In genomic region chr11:69879711-69880110, GRCm38 (mm10) we compare ENCODE assay signal across 9 mouse cellular contexts. TPM values are rescaled to one million over a fixed set of nuclear protein-coding genes. Genes with fewer than 3 reads are reported as not detected.
DNase-seq lines count a peak whose midpoint lies in the region; ATAC-seq lines count a peak whose summit lies in the region.
"Had no signal": no experiment of that assay in that cellular context is flagged by ENCODE, and none has a peak within 500 bp of the region (broad histone marks: within the 10 kb centered on the region; RNA-seq: fewer than 3 reads in every experiment).

No protein-coding gene starts in this region.

- peak overlapping the region; percentile 65 for H3K4me3 ChIP-seq in kidney, embryonic 16.5 days (ENCODE audit: low read length)
- H3K4me3 ChIP-seq in embryonic facial prominence, embryonic 13.5 days: peak overlapping the region; percentile 56
- peak overlapping the region; percentile 50 for H3K4me3 ChIP-seq in hindbrain, embryonic 16.5 days (ENCODE audit: low read length)
- H3K4me3 ChIP-seq in midbrain, embryonic 15.5 days: peak overlapping the region; percentile 42

- no peak for ATAC-seq in kidney, embryonic 16.5 days (ENCODE audit: low FRiP score, low TSS enrichment)
- ATAC-seq in embryonic facial prominence, embryonic 13.5 days (ENCODE audit: insufficient number of reproducible peaks, insufficient read depth, low FRiP score, low TSS enrichment, low read depth): no peak
- ATAC-seq in hindbrain, embryonic 16.5 days: no peak
- ATAC-seq in midbrain, embryonic 15.5 days (replicated peaks): no peak

- H3K27ac ChIP-seq in kidney, embryonic 16.5 days (ENCODE audit: low read length): peak overlapping the region; percentile 98; the same call in 1 of the 2 replicates
- peak overlapping the region; percentile 93; the same call in 1 of the 2 replicates for H3K27ac ChIP-seq in embryonic facial prominence, embryonic 13.5 days
- H3K27ac ChIP-seq in hindbrain, embryonic 16.5 days (ENCODE audit: low read depth, low read length): no peak overlapping the region
- H3K27ac ChIP-seq in midbrain, embryonic 15.5 days: no peak overlapping the region

- H3K27me3 ChIP-seq in kidney, embryonic 16.5 days (ENCODE audit: insufficient read depth, low read length): no peaks in the 10 kb centered on the region
- no peaks in the 10 kb centered on the region for H3K27me3 ChIP-seq in embryonic facial prominence, embryonic 13.5 days
- H3K27me3 ChIP-seq in hindbrain, embryonic 16.5 days (replicated peaks; ENCODE audit: control insufficient read depth, insufficient read depth, low read length): 0 out of 2 replicates have a peak, but pooled peaks cover 6% of the 10 kb centered on the region
- H3K27me3 ChIP-seq in midbrain, embryonic 15.5 days (replicated peaks): peaks cover 17% of the 10 kb centered on the region

- H3K36me3 ChIP-seq in kidney, embryonic 16.5 days (ENCODE audit: insufficient read depth, low read length): no peaks in the 10 kb centered on the region
- H3K36me3 ChIP-seq in embryonic facial prominence, embryonic 13.5 days: no peaks in the 10 kb centered on the region
- H3K36me3 ChIP-seq in hindbrain, embryonic 16.5 days (ENCODE audit: control insufficient read depth, insufficient read depth, low read length): no peaks in the 10 kb centered on the region
- no peaks in the 10 kb centered on the region for H3K36me3 ChIP-seq in midbrain, embryonic 15.5 days (replicated peaks)

- no peak for DNase-seq in kidney, adult 18-20 months
- DNase-seq in cerebellum, adult 9-10 months: no peak
- no peak for DNase-seq in cerebellum, adult 11 months
- DNase-seq in urinary bladder, postnatal 4 days (ENCODE audit: low spot score in 2 of 2): no peak
- DNase-seq: layer of hippocampus, adult 9-11 months had no signal

- H3K4me1 ChIP-seq in kidney, embryonic 16.5 days (ENCODE audit: insufficient read depth, low read length): peaks cover 52% of the 10 kb centered on the region
- H3K4me1 ChIP-seq in embryonic facial prominence, embryonic 13.5 days: peaks cover 62% of the 10 kb centered on the region
- peaks cover 6% of the 10 kb centered on the region for H3K4me1 ChIP-seq in hindbrain, embryonic 16.5 days (ENCODE audit: control insufficient read depth, insufficient read depth, low read depth, low read length)
- H3K4me1 ChIP-seq in midbrain, embryonic 15.5 days: peaks cover 28% of the 10 kb centered on the region

- H3K9ac ChIP-seq in kidney, embryonic 16.5 days (replicated peaks; ENCODE audit: low read length): peak overlapping the region; percentile 63
- H3K9ac ChIP-seq in embryonic facial prominence, embryonic 13.5 days: peak overlapping the region; percentile 77
- peak overlapping the region; percentile 28; the same call in 1 of the 2 replicates for H3K9ac ChIP-seq in hindbrain, embryonic 16.5 days (ENCODE audit: low read depth, low read length)
- no peak overlapping the region for H3K9ac ChIP-seq in midbrain, embryonic 15.5 days

- peak overlapping the region; percentile 55 for H3K4me2 ChIP-seq in kidney, embryonic 16.5 days (replicated peaks; ENCODE audit: low read depth, low read length)
- peak overlapping the region; percentile 88 for H3K4me2 ChIP-seq in embryonic facial prominence, embryonic 13.5 days
- peak overlapping the region; percentile 84 for H3K4me2 ChIP-seq in hindbrain, embryonic 16.5 days (ENCODE audit: low read length)
- H3K4me2 ChIP-seq in midbrain, embryonic 15.5 days: peak overlapping the region; percentile 77

- H3K9me3 ChIP-seq in kidney, embryonic 16.5 days (ENCODE audit: low read length): no peaks in the 10 kb centered on the region
- H3K9me3 ChIP-seq in embryonic facial prominence, embryonic 13.5 days: no peaks in the 10 kb centered on the region
- H3K9me3 ChIP-seq in hindbrain, embryonic 16.5 days (ENCODE audit: control insufficient read depth, low read length): no peaks in the 10 kb centered on the region
- no peaks in the 10 kb centered on the region for H3K9me3 ChIP-seq in midbrain, embryonic 15.5 days

- 45% methylated on average over 15 of the region's 15 CpGs for WGBS in kidney, embryonic 16.5 days
- WGBS in embryonic facial prominence, embryonic 13.5 days: 49% methylated on average over 15 of the region's 15 CpGs
- WGBS in hindbrain, embryonic 16.5 days: 56% methylated on average over 15 of the region's 15 CpGs
- 58% methylated on average over 15 of the region's 15 CpGs for WGBS in midbrain, embryonic 15.5 days

RNA-seq across cellular contexts. Expression of gene Kctd11, which starts 1.5 kb away (rescaled TPM):
- polyA plus RNA-seq in kidney, embryonic 16.5 days (2015; fragmentation: Nextera tagmentation; extraction: Ambion mirVana): 11.3 and 12.5 TPM in 2 replicates
- polyA plus RNA-seq in embryonic facial prominence, embryonic 13.5 days (2015; fragmentation: Nextera tagmentation; extraction: Ambion mirVana): 3.8 and 4.4 TPM in 2 replicates
- polyA plus RNA-seq in hindbrain, embryonic 16.5 days (2015; fragmentation: Nextera tagmentation; extraction: Ambion mirVana): 2.2 and 3.2 TPM in 2 replicates
- 1.7 and 1.9 TPM in 2 replicates for polyA plus RNA-seq in midbrain, embryonic 15.5 days (2015; fragmentation: Nextera tagmentation; extraction: Ambion mirVana)

RNA-seq across cellular contexts. Expression of gene Tmem95, which starts 1.9 kb away (rescaled TPM):
- not detected in 2 replicates for polyA plus RNA-seq in kidney, embryonic 16.5 days (2015; fragmentation: Nextera tagmentation; extraction: Ambion mirVana)
- not detected in 2 replicates for polyA plus RNA-seq in embryonic facial prominence, embryonic 13.5 days (2015; fragmentation: Nextera tagmentation; extraction: Ambion mirVana)
- polyA plus RNA-seq in hindbrain, embryonic 16.5 days (2015; fragmentation: Nextera tagmentation; extraction: Ambion mirVana): not detected in 2 replicates
- polyA plus RNA-seq in midbrain, embryonic 15.5 days (2015; fragmentation: Nextera tagmentation; extraction: Ambion mirVana): not detected in 2 replicates

RNA-seq across cellular contexts. Expression of gene Acap1, which starts 15.6 kb away (rescaled TPM):
- 0.44 and 0.67 TPM in 2 replicates for polyA plus RNA-seq in kidney, embryonic 16.5 days (2015; fragmentation: Nextera tagmentation; extraction: Ambion mirVana)
- 0.74 and 1.6 TPM in 2 replicates for polyA plus RNA-seq in embryonic facial prominence, embryonic 13.5 days (2015; fragmentation: Nextera tagmentation; extraction: Ambion mirVana)
- polyA plus RNA-seq in hindbrain, embryonic 16.5 days (2015; fragmentation: Nextera tagmentation; extraction: Ambion mirVana): 0.13 and 0.25 TPM in 2 replicates
- 0.46 and 0.52 TPM in 2 replicates for polyA plus RNA-seq in midbrain, embryonic 15.5 days (2015; fragmentation: Nextera tagmentation; extraction: Ambion mirVana)

RNA-seq across cellular contexts. Expression of gene 2810408A11Rik, which starts 21.1 kb away (rescaled TPM):
- 11.7 and 12.8 TPM in 2 replicates for polyA plus RNA-seq in kidney, embryonic 16.5 days (2015; fragmentation: Nextera tagmentation; extraction: Ambion mirVana)
- 14.8 and 15.6 TPM in 2 replicates for polyA plus RNA-seq in embryonic facial prominence, embryonic 13.5 days (2015; fragmentation: Nextera tagmentation; extraction: Ambion mirVana)
- 5.5 and 6.3 TPM in 2 replicates for polyA plus RNA-seq in hindbrain, embryonic 16.5 days (2015; fragmentation: Nextera tagmentation; extraction: Ambion mirVana)
- 11.1 and 11.8 TPM in 2 replicates for polyA plus RNA-seq in midbrain, embryonic 15.5 days (2015; fragmentation: Nextera tagmentation; extraction: Ambion mirVana)

RNA-seq across cellular contexts. Expression of gene Neurl4, which starts 21.2 kb away (rescaled TPM):
- 11.4 and 12.8 TPM in 2 replicates for polyA plus RNA-seq in kidney, embryonic 16.5 days (2015; fragmentation: Nextera tagmentation; extraction: Ambion mirVana)
- polyA plus RNA-seq in embryonic facial prominence, embryonic 13.5 days (2015; fragmentation: Nextera tagmentation; extraction: Ambion mirVana): 12.3 and 12.6 TPM in 2 replicates
- 17.8 and 19.0 TPM in 2 replicates for polyA plus RNA-seq in hindbrain, embryonic 16.5 days (2015; fragmentation: Nextera tagmentation; extraction: Ambion mirVana)
- polyA plus RNA-seq in midbrain, embryonic 15.5 days (2015; fragmentation: Nextera tagmentation; extraction: Ambion mirVana): 23.2 and 24.2 TPM in 2 replicates

Comparison
In these comparisons a context has a peak if more than half of its experiments do, and no peak if none do; other contexts are left out.
1. H3K27ac ChIP-seq: peak in kidney, embryonic 16.5 days (single experiment) and embryonic facial prominence, embryonic 13.5 days (single experiment); none in hindbrain, embryonic 16.5 days (single experiment) and midbrain, embryonic 15.5 days (single experiment).
2. Peak in every context shown above with its lines, with median percentiles within 50 percentile points of each other: H3K4me2 ChIP-seq and H3K4me3 ChIP-seq.